Mouse (Mus musculus): ENCODE data around the gene Hsf5. TPM values are rescaled to one million over a fixed set of nuclear protein-coding genes. Genes with fewer than 3 reads are reported as not detected.

Gene Hsf5
- polyA plus RNA-seq, 1 experiment from 2014 or later: 0.11 TPM

GRCm38 (mm10) chr11:87595327-87595841 lies 21.6 kb upstream of the Hsf5 start:
- Histone ChIP-seq H3K36me3 (ENCODE audit: control insufficient read depth, insufficient read depth, low read length) (peaks cover 27% of the 10 kb centered on the region), H3K4me1 (ENCODE audit: control insufficient read depth, insufficient read depth, low read length) (peaks cover 35% of the 10 kb centered on the region), H3K9me3 (replicated peaks; ENCODE audit: control insufficient read depth, low read length) (no peaks in the 10 kb centered on the region), H3K4me3 (ENCODE audit: low read depth, low read length) (peak overlapping the region; percentile 69), H3K27me3 (ENCODE audit: control insufficient read depth, insufficient read depth, low read length) (no peaks in the 10 kb centered on the region), H3K27ac (ENCODE audit: low read depth, low read length) (peak overlapping the region; percentile 57), H3K4me2 (peak overlapping the region; percentile 99), H3K9ac (ENCODE audit: low read depth, low read length) (peak overlapping the region; percentile 86)
- WGBS (ENCODE audit: insufficient replicate concordance): under 1% methylated on average over 36 of the region's 37 CpGs
- peak; percentile 53 for ATAC-seq (replicated peaks; ENCODE audit: insufficient number of reproducible peaks, low FRiP score, low TSS enrichment)

- peak overlapping the region; percentile 69 for H3K4me3 ChIP-seq (ENCODE audit: low read depth, low read length)
- H3K4me2 ChIP-seq: peak overlapping the region; percentile 99
- H3K4me1 ChIP-seq (ENCODE audit: control insufficient read depth, insufficient read depth, low read length): peaks cover 31% of the 10 kb centered on the region
- no peak for ATAC-seq (replicated peaks; ENCODE audit: insufficient number of reproducible peaks, low FRiP score, low TSS enrichment)
- peak overlapping the region; percentile 57 for H3K27ac ChIP-seq (ENCODE audit: low read depth, low read length)
- peak overlapping the region; percentile 86 for H3K9ac ChIP-seq (ENCODE audit: low read depth, low read length)
- H3K36me3 ChIP-seq (ENCODE audit: control insufficient read depth, insufficient read depth, low read length): peaks cover 32% of the 10 kb centered on the region
- no peaks in the 10 kb centered on the region for H3K9me3 ChIP-seq (replicated peaks; ENCODE audit: control insufficient read depth, low read length)
- H3K27me3 ChIP-seq (ENCODE audit: control insufficient read depth, insufficient read depth, low read length): no peaks in the 10 kb centered on the region
- WGBS (ENCODE audit: insufficient replicate concordance): 15% methylated on average over 7 of the region's 7 CpGs
Observed at GRCm38 (mm10) chr11:87595976-87596375, 21.0 kb upstream of the Hsf5 start.

GRCm38 (mm10) chr11:87596492-87596891 lies 20.5 kb upstream of the Hsf5 start:
- no peaks in the 10 kb centered on the region for H3K27me3 ChIP-seq (ENCODE audit: control insufficient read depth, insufficient read depth, low read length)
- no peak for ATAC-seq (replicated peaks; ENCODE audit: insufficient number of reproducible peaks, low FRiP score, low TSS enrichment)
- no peaks in the 10 kb centered on the region for H3K9me3 ChIP-seq (replicated peaks; ENCODE audit: control insufficient read depth, low read length)
- peak overlapping the region; percentile 69 for H3K4me3 ChIP-seq (ENCODE audit: low read depth, low read length)
- H3K4me1 ChIP-seq (ENCODE audit: control insufficient read depth, insufficient read depth, low read length): peaks cover 31% of the 10 kb centered on the region
- H3K27ac ChIP-seq (ENCODE audit: low read depth, low read length): no peak overlapping the region
- H3K4me2 ChIP-seq: peak overlapping the region; percentile 99
- H3K9ac ChIP-seq (ENCODE audit: low read depth, low read length): peak overlapping the region; percentile 86; the same call in 1 of the 2 replicates
- WGBS (ENCODE audit: insufficient replicate concordance): 50% methylated on average over 2 of the region's 2 CpGs
- peaks cover 35% of the 10 kb centered on the region for H3K36me3 ChIP-seq (ENCODE audit: control insufficient read depth, insufficient read depth, low read length)

GRCm38 (mm10) chr11:87597061-87597460 lies 19.9 kb upstream of the Hsf5 start:
- no peak for ATAC-seq (replicated peaks; ENCODE audit: insufficient number of reproducible peaks, low FRiP score, low TSS enrichment)
- Histone ChIP-seq H3K36me3 (ENCODE audit: control insufficient read depth, insufficient read depth, low read length) (peaks cover 35% of the 10 kb centered on the region), H3K27me3 (ENCODE audit: control insufficient read depth, insufficient read depth, low read length) (no peaks in the 10 kb centered on the region), H3K9me3 (replicated peaks; ENCODE audit: control insufficient read depth, low read length) (no peaks in the 10 kb centered on the region), H3K4me1 (ENCODE audit: control insufficient read depth, insufficient read depth, low read length) (peaks cover 31% of the 10 kb centered on the region), H3K27ac (ENCODE audit: low read depth, low read length) (no peak overlapping the region), H3K4me3 (ENCODE audit: low read depth, low read length) (no peak overlapping the region), H3K4me2 (no peak overlapping the region; the same call in 1 of the 2 replicates), H3K9ac (ENCODE audit: low read depth, low read length) (no peak overlapping the region)

GRCm38 (mm10) chr11:87599395-87600089 lies 17.4 kb upstream of the Hsf5 start:
- Histone ChIP-seq H3K36me3 (ENCODE audit: control insufficient read depth, insufficient read depth, low read length) (peaks cover 50% of the 10 kb centered on the region), H3K4me3 (ENCODE audit: low read depth, low read length) (no peak overlapping the region), H3K27ac (ENCODE audit: low read depth, low read length) (no peak overlapping the region), H3K4me2 (no peak overlapping the region), H3K9me3 (replicated peaks; ENCODE audit: control insufficient read depth, low read length) (no peaks in the 10 kb centered on the region), H3K27me3 (ENCODE audit: control insufficient read depth, insufficient read depth, low read length) (no peaks in the 10 kb centered on the region), H3K4me1 (ENCODE audit: control insufficient read depth, insufficient read depth, low read length) (peaks cover 13% of the 10 kb centered on the region), H3K9ac (ENCODE audit: low read depth, low read length) (no peak overlapping the region; the same call in 1 of the 2 replicates)
- WGBS (ENCODE audit: insufficient replicate concordance): 85% methylated on average over 13 of the region's 13 CpGs
- ATAC-seq (replicated peaks; ENCODE audit: insufficient number of reproducible peaks, low FRiP score, low TSS enrichment): no peak

GRCm38 (mm10) chr11:87600322-87600853 lies 16.6 kb upstream of the Hsf5 start:
- peaks cover 10% of the 10 kb centered on the region for H3K4me1 ChIP-seq (ENCODE audit: control insufficient read depth, insufficient read depth, low read length)
- no peak overlapping the region for H3K4me3 ChIP-seq (ENCODE audit: low read depth, low read length)
- no peak overlapping the region for H3K27ac ChIP-seq (ENCODE audit: low read depth, low read length)
- H3K36me3 ChIP-seq (ENCODE audit: control insufficient read depth, insufficient read depth, low read length): peaks cover 58% of the 10 kb centered on the region
- no peaks in the 10 kb centered on the region for H3K27me3 ChIP-seq (ENCODE audit: control insufficient read depth, insufficient read depth, low read length)
- H3K9ac ChIP-seq (ENCODE audit: low read depth, low read length): no peak overlapping the region
- H3K9me3 ChIP-seq (replicated peaks; ENCODE audit: control insufficient read depth, low read length): no peaks in the 10 kb centered on the region
- no peak overlapping the region for H3K4me2 ChIP-seq
- no peak for ATAC-seq (replicated peaks; ENCODE audit: insufficient number of reproducible peaks, low FRiP score, low TSS enrichment)
- WGBS (ENCODE audit: insufficient replicate concordance): 90% methylated on average over 10 of the region's 10 CpGs

- Histone ChIP-seq H3K36me3 (ENCODE audit: control insufficient read depth, insufficient read depth, low read length) (peaks cover 65% of the 10 kb centered on the region), H3K9me3 (replicated peaks; ENCODE audit: control insufficient read depth, low read length) (no peaks in the 10 kb centered on the region), H3K4me2 (no peak overlapping the region), H3K9ac (ENCODE audit: low read depth, low read length) (no peak overlapping the region), H3K27me3 (ENCODE audit: control insufficient read depth, insufficient read depth, low read length) (no peaks in the 10 kb centered on the region), H3K27ac (ENCODE audit: low read depth, low read length) (no peak overlapping the region), H3K4me3 (ENCODE audit: low read depth, low read length) (no peak overlapping the region), H3K4me1 (ENCODE audit: control insufficient read depth, insufficient read depth, low read length) (no peaks in the 10 kb centered on the region)
- ATAC-seq (replicated peaks; ENCODE audit: insufficient number of reproducible peaks, low FRiP score, low TSS enrichment): no peak
- 86% methylated on average over 9 of the region's 9 CpGs for WGBS (ENCODE audit: insufficient replicate concordance)
Observed at GRCm38 (mm10) chr11:87602234-87602633, 14.7 kb upstream of the Hsf5 start.

GRCm38 (mm10) chr11:87603571-87603970 lies 13.4 kb upstream of the Hsf5 start:
- Histone ChIP-seq H3K9ac (ENCODE audit: low read depth, low read length) (no peak overlapping the region), H3K9me3 (replicated peaks; ENCODE audit: control insufficient read depth, low read length) (no peaks in the 10 kb centered on the region), H3K36me3 (ENCODE audit: control insufficient read depth, insufficient read depth, low read length) (peaks cover 61% of the 10 kb centered on the region), H3K27ac (ENCODE audit: low read depth, low read length) (no peak overlapping the region), H3K27me3 (ENCODE audit: control insufficient read depth, insufficient read depth, low read length) (no peaks in the 10 kb centered on the region), H3K4me2 (no peak overlapping the region), H3K4me3 (ENCODE audit: low read depth, low read length) (no peak overlapping the region), H3K4me1 (ENCODE audit: control insufficient read depth, insufficient read depth, low read length) (no peaks in the 10 kb centered on the region)
- 94% methylated on average over 2 of the region's 2 CpGs for WGBS (ENCODE audit: insufficient replicate concordance)
- no peak for ATAC-seq (replicated peaks; ENCODE audit: insufficient number of reproducible peaks, low FRiP score, low TSS enrichment)

- Histone ChIP-seq H3K9me3 (replicated peaks; ENCODE audit: control insufficient read depth, low read length) (no peaks in the 10 kb centered on the region), H3K4me1 (ENCODE audit: control insufficient read depth, insufficient read depth, low read length) (no peaks in the 10 kb centered on the region), H3K4me3 (ENCODE audit: low read depth, low read length) (no peak overlapping the region), H3K27me3 (ENCODE audit: control insufficient read depth, insufficient read depth, low read length) (no peaks in the 10 kb centered on the region), H3K4me2 (no peak overlapping the region), H3K27ac (ENCODE audit: low read depth, low read length) (no peak overlapping the region), H3K9ac (ENCODE audit: low read depth, low read length) (no peak overlapping the region), H3K36me3 (ENCODE audit: control insufficient read depth, insufficient read depth, low read length) (peaks cover 54% of the 10 kb centered on the region)
- WGBS (ENCODE audit: insufficient replicate concordance): 83% methylated on average over 7 of the region's 7 CpGs
- no peak for ATAC-seq (replicated peaks; ENCODE audit: insufficient number of reproducible peaks, low FRiP score, low TSS enrichment)
Observed at GRCm38 (mm10) chr11:87609264-87609663, 7.7 kb upstream of the Hsf5 start.
